Mouse (Mus musculus): ENCODE measurements around the gene Elavl1.
A peak's percentile ranks its signal among the peaks of the same experiment; 100 is the strongest.

- TF ChIP-seq CTCF (IDR thresholded peaks at IDR 0.05; ENCODE audit: extremely low read depth, insufficient read depth, low read length) (peak; percentile 67), POLR2A (IDR thresholded peaks at IDR 0.05; ENCODE audit: extremely low read depth, insufficient read depth, low read length) (no peak; the same call in 1 of the 2 replicates)
Observed at GRCm38 (mm10) chr8:4258233-4258632, 67.0 kb downstream of the Elavl1 start.
